Mouse (Mus musculus): ENCODE measurements around the gene Errfi1. TPM values are rescaled to one million over a fixed set of nuclear protein-coding genes. Genes with fewer than 3 reads are reported as not detected.

The Errfi1 gene
- polyA plus RNA-seq, 1 experiment = 17.2 TPM

DNA sequence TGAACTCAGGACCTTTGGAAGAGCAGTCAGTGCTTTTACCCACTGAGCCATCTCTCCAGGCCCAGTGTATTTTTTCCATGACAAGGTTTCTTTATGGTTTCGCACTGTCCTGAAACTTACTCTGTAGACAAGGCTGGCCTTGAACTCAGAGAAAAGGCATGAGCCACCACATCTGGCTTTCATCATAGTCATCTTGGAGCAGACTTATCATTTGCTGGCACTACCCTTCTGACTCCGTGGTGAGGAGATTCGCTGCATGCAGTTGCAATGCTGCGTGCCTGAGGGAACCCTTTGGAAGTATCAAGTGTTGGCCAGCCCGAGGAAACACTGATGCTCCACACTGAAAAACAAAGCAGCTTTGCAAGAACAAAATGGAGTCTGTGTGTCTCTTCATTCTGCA, 11.7 kb upstream of the Errfi1 start:
- TF ChIP-seq CTCF (IDR thresholded peaks at IDR 0.05; ENCODE audit: borderline replicate concordance, control insufficient read depth, extremely low read depth, insufficient read depth, low read length, poor library complexity) = no peak
- no peak for TF ChIP-seq POLR2A (IDR thresholded peaks at IDR 0.05; ENCODE audit: control insufficient read depth, extremely low read depth, insufficient read depth, low read length, poor library complexity)
- DNase-seq = no peak
- Histone ChIP-seq H3K4me1 (replicated peaks; ENCODE audit: control insufficient read depth, insufficient read depth, low read length) (no peaks in the 10 kb centered on the region), H3K4me3 (ENCODE audit: control insufficient read depth, insufficient read depth, low read length) (no peak overlapping the region), H3K27ac (ENCODE audit: control insufficient read depth, insufficient read depth, low read length) (no peak overlapping the region), H3K36me3 (ENCODE audit: control insufficient read depth, insufficient read depth, low read length) (no peaks in the 10 kb centered on the region), H3K27me3 (ENCODE audit: control insufficient read depth, insufficient read depth, low read length) (no peaks in the 10 kb centered on the region)
- WGBS = 93% methylated on average over 5 of the region's 5 CpGs

- Histone ChIP-seq H3K27ac (ENCODE audit: control insufficient read depth, insufficient read depth, low read length) (no peak overlapping the region), H3K4me1 (replicated peaks; ENCODE audit: control insufficient read depth, insufficient read depth, low read length) (no peaks in the 10 kb centered on the region), H3K36me3 (ENCODE audit: control insufficient read depth, insufficient read depth, low read length) (no peaks in the 10 kb centered on the region), H3K4me3 (ENCODE audit: control insufficient read depth, insufficient read depth, low read length) (no peak overlapping the region), H3K27me3 (ENCODE audit: control insufficient read depth, insufficient read depth, low read length) (no peaks in the 10 kb centered on the region)
- no peak for DNase-seq
- TF ChIP-seq CTCF (IDR thresholded peaks at IDR 0.05; ENCODE audit: borderline replicate concordance, control insufficient read depth, extremely low read depth, insufficient read depth, low read length, poor library complexity) = no peak
- no peak for TF ChIP-seq POLR2A (IDR thresholded peaks at IDR 0.05; ENCODE audit: control insufficient read depth, extremely low read depth, insufficient read depth, low read length, poor library complexity)
- WGBS = 93% methylated on average over 7 of the region's 7 CpGs
Measured at GRCm38 (mm10) chr4:150843181-150843580, 10.5 kb upstream of the Errfi1 start.

DNA sequence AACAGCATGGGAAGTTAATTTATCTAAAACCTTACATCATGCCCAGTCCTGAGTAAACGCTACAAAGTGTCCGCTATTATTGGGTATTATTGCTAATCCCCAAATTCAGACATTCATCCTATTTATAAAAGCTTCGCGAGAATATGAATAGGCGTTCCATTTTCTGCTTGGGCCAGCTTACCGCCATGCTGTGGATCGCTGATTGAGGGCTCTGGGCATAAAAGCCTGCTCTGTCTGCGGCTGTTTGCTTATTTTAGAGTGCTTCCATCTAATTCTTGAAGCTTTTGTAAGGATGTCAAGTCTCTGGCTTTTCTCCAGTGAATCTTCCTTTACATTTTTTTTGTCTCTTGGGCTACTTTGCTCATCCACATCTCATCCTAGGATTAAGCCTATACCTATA, 7.4 kb upstream of the Errfi1 start:
- no peak overlapping the region for H3K4me3 ChIP-seq (ENCODE audit: control insufficient read depth, insufficient read depth, low read length)
- no peak overlapping the region for H3K27ac ChIP-seq (ENCODE audit: control insufficient read depth, insufficient read depth, low read length)
- no peaks in the 10 kb centered on the region for H3K36me3 ChIP-seq (ENCODE audit: control insufficient read depth, insufficient read depth, low read length)
- no peak for TF ChIP-seq CTCF (IDR thresholded peaks at IDR 0.05; ENCODE audit: borderline replicate concordance, control insufficient read depth, extremely low read depth, insufficient read depth, low read length, poor library complexity)
- TF ChIP-seq POLR2A (IDR thresholded peaks at IDR 0.05; ENCODE audit: control insufficient read depth, extremely low read depth, insufficient read depth, low read length, poor library complexity) = no peak
- DNase-seq = no peak
- no peaks in the 10 kb centered on the region for H3K4me1 ChIP-seq (replicated peaks; ENCODE audit: control insufficient read depth, insufficient read depth, low read length)
- H3K27me3 ChIP-seq (ENCODE audit: control insufficient read depth, insufficient read depth, low read length) = no peaks in the 10 kb centered on the region
- 95% methylated on average over 8 of the region's 8 CpGs for WGBS

DNA sequence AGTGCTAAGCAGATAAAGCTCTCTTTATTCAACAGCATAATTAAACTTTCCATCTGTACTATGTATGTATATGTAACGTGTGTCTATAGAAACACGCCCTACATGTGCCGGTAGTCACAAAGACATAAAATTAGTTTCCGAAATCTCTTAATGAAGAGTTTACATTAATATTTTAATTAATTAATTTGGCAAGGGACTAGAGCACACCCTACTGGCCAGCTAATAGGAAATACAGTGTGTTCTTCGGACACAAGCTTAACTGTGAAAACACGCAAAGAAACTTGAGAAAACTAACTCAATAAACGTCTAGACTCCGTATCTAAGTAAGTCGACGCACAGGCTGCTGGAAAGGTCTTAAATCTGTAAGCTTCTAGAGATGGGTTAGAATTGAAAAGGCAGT, 3.8 kb upstream of the Errfi1 start:
- Histone ChIP-seq H3K4me1 (replicated peaks; ENCODE audit: control insufficient read depth, insufficient read depth, low read length) (peaks cover 2% of the 10 kb centered on the region; the same call in 1 of the 2 replicates), H3K36me3 (ENCODE audit: control insufficient read depth, insufficient read depth, low read length) (no peaks in the 10 kb centered on the region), H3K27me3 (ENCODE audit: control insufficient read depth, insufficient read depth, low read length) (no peaks in the 10 kb centered on the region), H3K27ac (ENCODE audit: control insufficient read depth, insufficient read depth, low read length) (no peak overlapping the region), H3K4me3 (ENCODE audit: control insufficient read depth, insufficient read depth, low read length) (no peak overlapping the region)
- TF ChIP-seq POLR2A (IDR thresholded peaks at IDR 0.05; ENCODE audit: control insufficient read depth, extremely low read depth, insufficient read depth, low read length, poor library complexity) = no peak
- WGBS = 67% methylated on average over 10 of the region's 10 CpGs
- no peak for DNase-seq

DNA sequence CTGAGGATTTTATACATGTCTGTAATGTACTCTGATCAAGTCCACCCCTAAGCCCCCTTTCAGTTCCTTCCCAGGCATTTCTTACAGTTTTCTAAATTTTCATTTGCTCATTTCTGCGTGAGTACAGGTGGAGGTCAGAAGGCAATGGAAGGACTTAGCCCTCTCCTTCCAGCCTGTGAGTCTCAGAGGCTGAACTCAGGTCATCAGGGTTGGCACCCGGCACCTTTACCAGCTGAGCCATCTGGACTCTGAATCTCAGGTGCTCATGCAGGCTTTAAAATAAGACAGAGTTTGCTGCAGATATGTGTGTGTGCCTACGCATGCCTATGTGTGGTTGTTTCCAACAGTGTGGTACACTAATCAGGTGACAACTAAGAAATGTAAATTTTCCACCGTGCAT, 2.8 kb upstream of the Errfi1 start:
- no peak for DNase-seq
- Histone ChIP-seq H3K27me3 (ENCODE audit: control insufficient read depth, insufficient read depth, low read length) (no peaks in the 10 kb centered on the region), H3K27ac (ENCODE audit: control insufficient read depth, insufficient read depth, low read length) (no peak overlapping the region), H3K36me3 (ENCODE audit: control insufficient read depth, insufficient read depth, low read length) (no peaks in the 10 kb centered on the region), H3K4me1 (replicated peaks; ENCODE audit: control insufficient read depth, insufficient read depth, low read length) (peaks cover 2% of the 10 kb centered on the region; the same call in 1 of the 2 replicates), H3K4me3 (ENCODE audit: control insufficient read depth, insufficient read depth, low read length) (no peak overlapping the region)
- WGBS = 94% methylated on average over 4 of the region's 4 CpGs
- TF ChIP-seq CTCF (IDR thresholded peaks at IDR 0.05; ENCODE audit: borderline replicate concordance, control insufficient read depth, extremely low read depth, insufficient read depth, low read length, poor library complexity) = no peak
- no peak for TF ChIP-seq POLR2A (IDR thresholded peaks at IDR 0.05; ENCODE audit: control insufficient read depth, extremely low read depth, insufficient read depth, low read length, poor library complexity)

DNA sequence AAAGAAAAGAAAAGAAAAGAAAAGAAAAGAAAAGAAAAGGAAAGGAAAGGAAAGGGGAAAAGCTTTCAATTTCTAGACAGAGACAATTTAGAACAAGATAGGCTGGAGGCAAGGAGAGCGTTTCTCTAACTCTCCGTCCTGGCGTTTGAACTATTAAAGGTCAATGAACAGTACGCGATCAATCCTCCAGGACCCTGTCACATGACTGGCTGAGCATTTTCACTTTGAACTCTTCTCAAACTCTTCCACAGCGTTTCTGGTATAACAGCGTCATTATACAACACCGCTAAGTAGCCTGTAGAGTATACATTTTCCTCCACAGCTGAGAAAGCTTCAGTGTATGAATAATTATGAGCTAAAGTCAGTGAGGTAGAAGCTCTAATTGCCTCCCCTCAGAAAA, 1.7 kb upstream of the Errfi1 start:
- no peak for DNase-seq
- H3K36me3 ChIP-seq (ENCODE audit: control insufficient read depth, insufficient read depth, low read length) = no peaks in the 10 kb centered on the region
- no peaks in the 10 kb centered on the region for H3K27me3 ChIP-seq (ENCODE audit: control insufficient read depth, insufficient read depth, low read length)
- no peak overlapping the region for H3K4me3 ChIP-seq (ENCODE audit: control insufficient read depth, insufficient read depth, low read length)
- whole genome bisulfite sequencing = 84% methylated on average over 8 of the region's 8 CpGs
- TF ChIP-seq POLR2A (IDR thresholded peaks at IDR 0.05; ENCODE audit: control insufficient read depth, extremely low read depth, insufficient read depth, low read length, poor library complexity) (no peak), CTCF (IDR thresholded peaks at IDR 0.05; ENCODE audit: borderline replicate concordance, control insufficient read depth, extremely low read depth, insufficient read depth, low read length, poor library complexity) (no peak)
- H3K27ac ChIP-seq (ENCODE audit: control insufficient read depth, insufficient read depth, low read length) = no peak overlapping the region
- peaks cover 2% of the 10 kb centered on the region; the same call in 1 of the 2 replicates for H3K4me1 ChIP-seq (replicated peaks; ENCODE audit: control insufficient read depth, insufficient read depth, low read length)

GRCm38 (mm10) chr4:150852479-150852878, 1.2 kb upstream of the Errfi1 start:
- no peak overlapping the region for H3K4me3 ChIP-seq (ENCODE audit: control insufficient read depth, insufficient read depth, low read length)
- no peak for DNase-seq
- H3K4me1 ChIP-seq (replicated peaks; ENCODE audit: control insufficient read depth, insufficient read depth, low read length) = peaks cover 2% of the 10 kb centered on the region; the same call in 1 of the 2 replicates
- H3K27me3 ChIP-seq (ENCODE audit: control insufficient read depth, insufficient read depth, low read length) = no peaks in the 10 kb centered on the region
- WGBS = 84% methylated on average over 4 of the region's 4 CpGs
- no peak for TF ChIP-seq CTCF (IDR thresholded peaks at IDR 0.05; ENCODE audit: borderline replicate concordance, control insufficient read depth, extremely low read depth, insufficient read depth, low read length, poor library complexity)
- no peak for TF ChIP-seq POLR2A (IDR thresholded peaks at IDR 0.05; ENCODE audit: control insufficient read depth, extremely low read depth, insufficient read depth, low read length, poor library complexity)
- no peak overlapping the region for H3K27ac ChIP-seq (ENCODE audit: control insufficient read depth, insufficient read depth, low read length)
- H3K36me3 ChIP-seq (ENCODE audit: control insufficient read depth, insufficient read depth, low read length) = no peaks in the 10 kb centered on the region
